Mouse (Mus musculus): ENCODE results near the gene Phrf1. TPM values are rescaled to one million over a fixed set of nuclear protein-coding genes. Genes with fewer than 3 reads are reported as not detected.

Gene Phrf1
- total and polyA plus RNA-seq, 3 experiments: 10.2 to 32.1 (median 26.8) TPM

- H3K9ac ChIP-seq (ENCODE audit: low read depth, low read length): no peak overlapping the region
- no peaks in the 10 kb centered on the region for H3K27me3 ChIP-seq (ENCODE audit: control insufficient read depth, insufficient read depth, low read length)
- TF ChIP-seq CTCF (IDR thresholded peaks at IDR 0.05): no peak
- no peak for TF ChIP-seq EP300 (IDR thresholded peaks at IDR 0.05; ENCODE audit: insufficient read depth, low read depth, low read length)
- peaks cover 9% of the 10 kb centered on the region for H3K4me1 ChIP-seq (ENCODE audit: control insufficient read depth, insufficient read depth, low read length)
- intact Hi-C loops (cut with DNase I): no loop called here
- no peaks in the 10 kb centered on the region for H3K36me3 ChIP-seq (ENCODE audit: control insufficient read depth, insufficient read depth, low read length)
- H3K79me2 ChIP-seq (replicated peaks; ENCODE audit: control insufficient read depth, insufficient read depth, low read length): no peaks in the 10 kb centered on the region
- H3K4me3 ChIP-seq: no peak overlapping the region
- WGBS: 76% methylated on average over 3 of the region's 3 CpGs
- no peak for DNase-seq
- no peak overlapping the region for H3K27ac ChIP-seq
Measured at GRCm38 (mm10) chr7:141218141-141218540, 10.4 kb upstream of the Phrf1 start.

GRCm38 (mm10) chr7:141218557-141219133 is 9.9 kb upstream of the Phrf1 start:
- H3K4me1 ChIP-seq (ENCODE audit: control insufficient read depth, insufficient read depth, low read length): peaks cover 9% of the 10 kb centered on the region
- H3K36me3 ChIP-seq (ENCODE audit: control insufficient read depth, insufficient read depth, low read length): no peaks in the 10 kb centered on the region
- intact Hi-C loops (cut with DNase I): no loop called here
- TF ChIP-seq POLR2A (IDR thresholded peaks at IDR 0.05; ENCODE audit: insufficient read depth, low read depth, low read length) (no peak), EP300 (IDR thresholded peaks at IDR 0.05; ENCODE audit: insufficient read depth, low read depth, low read length) (no peak), CTCF (IDR thresholded peaks at IDR 0.05) (no peak)
- H3K27me3 ChIP-seq (ENCODE audit: control insufficient read depth, insufficient read depth, low read length): no peaks in the 10 kb centered on the region
- 89% methylated on average over 5 of the region's 5 CpGs for WGBS
- no peak overlapping the region for H3K9ac ChIP-seq (ENCODE audit: low read depth, low read length)
- H3K4me3 ChIP-seq: no peak overlapping the region
- no peaks in the 10 kb centered on the region for H3K79me2 ChIP-seq (replicated peaks; ENCODE audit: control insufficient read depth, insufficient read depth, low read length)
- no peak for DNase-seq
- no peak overlapping the region for H3K27ac ChIP-seq

- no peak overlapping the region for H3K9ac ChIP-seq (ENCODE audit: low read depth, low read length)
- TF ChIP-seq EP300 (IDR thresholded peaks at IDR 0.05; ENCODE audit: insufficient read depth, low read depth, low read length) (no peak), POLR2A (IDR thresholded peaks at IDR 0.05; ENCODE audit: insufficient read depth, low read depth, low read length) (no peak), CTCF (IDR thresholded peaks at IDR 0.05) (no peak)
- no peak overlapping the region for H3K27ac ChIP-seq
- no peaks in the 10 kb centered on the region for H3K79me2 ChIP-seq (replicated peaks; ENCODE audit: control insufficient read depth, insufficient read depth, low read length)
- peaks cover 9% of the 10 kb centered on the region for H3K4me1 ChIP-seq (ENCODE audit: control insufficient read depth, insufficient read depth, low read length)
- no peak overlapping the region for H3K4me3 ChIP-seq
- H3K27me3 ChIP-seq (ENCODE audit: control insufficient read depth, insufficient read depth, low read length): no peaks in the 10 kb centered on the region
- no peak for DNase-seq
- intact Hi-C loops (cut with DNase I): no loop called here
- H3K36me3 ChIP-seq (ENCODE audit: control insufficient read depth, insufficient read depth, low read length): no peaks in the 10 kb centered on the region
- 95% methylated on average over 1 of the region's 1 CpGs for WGBS
Measured at GRCm38 (mm10) chr7:141219558-141220099, 9.0 kb upstream of the Phrf1 start.

GRCm38 (mm10) chr7:141220377-141220776 is 8.2 kb upstream of the Phrf1 start:
- Histone ChIP-seq H3K4me1 (ENCODE audit: control insufficient read depth, insufficient read depth, low read length) (peaks cover 9% of the 10 kb centered on the region), H3K79me2 (replicated peaks; ENCODE audit: control insufficient read depth, insufficient read depth, low read length) (no peaks in the 10 kb centered on the region), H3K27me3 (ENCODE audit: control insufficient read depth, insufficient read depth, low read length) (no peaks in the 10 kb centered on the region), H3K9ac (ENCODE audit: low read depth, low read length) (no peak overlapping the region), H3K27ac (no peak overlapping the region), H3K36me3 (ENCODE audit: control insufficient read depth, insufficient read depth, low read length) (no peaks in the 10 kb centered on the region), H3K4me3 (no peak overlapping the region)
- 83% methylated on average over 1 of the region's 1 CpGs for WGBS
- TF ChIP-seq POLR2A (IDR thresholded peaks at IDR 0.05; ENCODE audit: insufficient read depth, low read depth, low read length) (no peak), EP300 (IDR thresholded peaks at IDR 0.05; ENCODE audit: insufficient read depth, low read depth, low read length) (no peak), CTCF (IDR thresholded peaks at IDR 0.05) (no peak)
- intact Hi-C loops (cut with DNase I): no loop called here
- DNase-seq: no peak

- DNase-seq: peak; percentile 94 to 97
- intact Hi-C loops (cut with DNase I): no loop called here
- Histone ChIP-seq H3K4me1 (ENCODE audit: control insufficient read depth, insufficient read depth, low read length) (peaks cover 9% of the 10 kb centered on the region), H3K79me2 (replicated peaks; ENCODE audit: control insufficient read depth, insufficient read depth, low read length) (no peaks in the 10 kb centered on the region), H3K27me3 (ENCODE audit: control insufficient read depth, insufficient read depth, low read length) (no peaks in the 10 kb centered on the region), H3K9ac (ENCODE audit: low read depth, low read length) (peak overlapping the region; percentile 69), H3K36me3 (ENCODE audit: control insufficient read depth, insufficient read depth, low read length) (no peaks in the 10 kb centered on the region), H3K27ac (peak overlapping the region; percentile 58), H3K4me3 (peak overlapping the region; percentile 52)
- peak; percentile 34 for TF ChIP-seq CTCF (IDR thresholded peaks at IDR 0.05)
- 0 out of 2 replicates have a peak, but pooled peaks have one; percentile 33 for TF ChIP-seq POLR2A (IDR thresholded peaks at IDR 0.05; ENCODE audit: insufficient read depth, low read depth, low read length)
- peak; percentile 65; the same call in 1 of the 2 replicates for TF ChIP-seq EP300 (IDR thresholded peaks at IDR 0.05; ENCODE audit: insufficient read depth, low read depth, low read length)
- 10% methylated on average over 44 of the region's 44 CpGs for WGBS
Measured at GRCm38 (mm10) chr7:141221249-141222125, 7.1 kb upstream of the Phrf1 start.

- 3% methylated on average over 8 of the region's 8 CpGs for WGBS
- Histone ChIP-seq H3K27ac (peak overlapping the region; percentile 58; the same call in 1 of the 2 replicates), H3K4me3 (peak overlapping the region; percentile 52), H3K79me2 (replicated peaks; ENCODE audit: control insufficient read depth, insufficient read depth, low read length) (no peaks in the 10 kb centered on the region), H3K9ac (ENCODE audit: low read depth, low read length) (peak overlapping the region; percentile 60), H3K36me3 (ENCODE audit: control insufficient read depth, insufficient read depth, low read length) (no peaks in the 10 kb centered on the region), H3K4me1 (ENCODE audit: control insufficient read depth, insufficient read depth, low read length) (peaks cover 7% of the 10 kb centered on the region), H3K27me3 (ENCODE audit: control insufficient read depth, insufficient read depth, low read length) (no peaks in the 10 kb centered on the region)
- intact Hi-C loops (cut with DNase I): no loop called here
- DNase-seq: no peak
- TF ChIP-seq CTCF (IDR thresholded peaks at IDR 0.05) (no peak), POLR2A (IDR thresholded peaks at IDR 0.05; ENCODE audit: insufficient read depth, low read depth, low read length) (no peak), EP300 (IDR thresholded peaks at IDR 0.05; ENCODE audit: insufficient read depth, low read depth, low read length) (no peak)
Measured at GRCm38 (mm10) chr7:141222126-141222467, 6.5 kb upstream of the Phrf1 start.
